Mouse (Mus musculus): ENCODE measurements around the gene Gm867. TPM values are rescaled to one million over a fixed set of nuclear protein-coding genes. Genes with fewer than 3 reads are reported as not detected.

The Gm867 gene
- polyA plus RNA-seq, 1 experiment from 2014 or later, result 0.39 TPM

- H3K36me3 ChIP-seq (ENCODE audit: insufficient read depth, low read length), result peaks cover 24% of the 10 kb centered on the region
- H3K27me3 ChIP-seq (ENCODE audit: insufficient read depth, low read length), result no peaks in the 10 kb centered on the region
- TF ChIP-seq CTCF (IDR thresholded peaks at IDR 0.05; ENCODE audit: low read depth), result no peak
- ATAC-seq (replicated peaks; ENCODE audit: low FRiP score, low read depth) (no peak), DNase-seq (ENCODE audit: low spot score) (no peak)
- H3K9me3 ChIP-seq (replicated peaks; ENCODE audit: low read length), result no peaks in the 10 kb centered on the region
- no peak overlapping the region for H3K4me2 ChIP-seq (ENCODE audit: low read length)
- H3K4me1 ChIP-seq (replicated peaks; ENCODE audit: insufficient read depth, low read length), result peaks cover 8% of the 10 kb centered on the region
- no peak overlapping the region for H3K27ac ChIP-seq
- no peak overlapping the region for H3K9ac ChIP-seq (ENCODE audit: low read depth, low read length)
- WGBS, result 56% methylated on average over 6 of the region's 6 CpGs
- H3K4me3 ChIP-seq (replicated peaks; ENCODE audit: low read depth, low read length), result no peak overlapping the region
Observed at GRCm38 (mm10) chr10:75894601-75895000, 45.9 kb downstream of the Gm867 start.

GRCm38 (mm10) chr10:75893089-75893750, 47.3 kb downstream of the Gm867 start, which contains the start of gene Derl3:
Derl3 (plus strand) TSS chr10:75893413.
- Histone ChIP-seq H3K36me3 (ENCODE audit: insufficient read depth, low read length) (peaks cover 22% of the 10 kb centered on the region), H3K4me2 (ENCODE audit: low read length) (peak within 1 kb of the TSS; percentile 85), H3K4me1 (replicated peaks; ENCODE audit: insufficient read depth, low read length) (peaks cover 13% of the 10 kb centered on the region), H3K9ac (ENCODE audit: low read depth, low read length) (peak within 1 kb of the TSS; percentile 46; the same call in 1 of the 2 replicates), H3K27me3 (ENCODE audit: insufficient read depth, low read length) (no peaks in the 10 kb centered on the region), H3K27ac (peak within 1 kb of the TSS; percentile 25; the same call in 1 of the 2 replicates), H3K9me3 (replicated peaks; ENCODE audit: low read length) (no peaks in the 10 kb centered on the region), H3K4me3 (replicated peaks; ENCODE audit: low read depth, low read length) (peak within 1 kb of the TSS; percentile 34)
- TF ChIP-seq CTCF (IDR thresholded peaks at IDR 0.05; ENCODE audit: low read depth), result no peak
- ATAC-seq (replicated peaks; ENCODE audit: low FRiP score, low read depth), result peak; percentile 99
- peak; percentile 99 for DNase-seq (ENCODE audit: low spot score)
- 2% methylated on average over 51 of the region's 51 CpGs for WGBS

DNA sequence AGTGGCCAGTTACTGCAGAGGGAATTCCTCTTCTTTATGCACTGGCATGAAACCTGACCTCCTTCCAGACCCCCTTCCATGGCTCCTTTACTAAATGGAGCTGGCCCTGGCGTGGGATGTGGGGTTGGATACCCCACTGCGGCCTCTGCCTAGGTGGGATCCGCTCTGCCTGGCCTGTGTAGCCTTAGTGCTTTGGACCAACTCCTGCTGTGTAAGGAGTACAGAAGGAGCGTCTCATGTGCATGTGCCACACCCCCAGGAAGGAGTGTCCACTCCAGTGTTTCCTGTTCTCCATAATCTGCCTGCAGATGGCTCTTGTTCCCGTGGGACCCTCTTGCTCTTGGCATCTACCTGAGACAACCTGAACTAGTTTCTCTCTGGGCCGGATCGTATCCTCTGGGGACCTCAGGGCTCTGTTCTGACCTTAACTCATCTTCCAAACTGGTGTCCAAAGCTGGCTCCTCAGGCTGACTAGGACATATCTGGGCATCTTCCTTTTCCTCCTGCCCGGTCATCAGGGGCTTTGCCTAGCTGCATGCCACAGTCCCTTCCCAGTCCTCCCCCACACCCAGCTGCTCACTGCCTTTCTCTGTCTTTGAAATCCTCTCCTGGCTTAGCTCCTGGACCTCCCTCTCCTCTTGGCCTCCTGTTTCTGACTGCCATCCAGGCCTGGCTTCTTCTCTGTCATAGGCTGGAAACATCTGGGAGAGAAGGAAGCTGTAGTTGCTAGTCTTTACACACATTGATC, 50.9 kb downstream of the Gm867 start:
- no peak overlapping the region for H3K4me2 ChIP-seq (ENCODE audit: low read length)
- no peak for ATAC-seq (replicated peaks; ENCODE audit: low FRiP score, low read depth)
- no peaks in the 10 kb centered on the region for H3K27me3 ChIP-seq (ENCODE audit: insufficient read depth, low read length)
- peaks cover 13% of the 10 kb centered on the region for H3K4me1 ChIP-seq (replicated peaks; ENCODE audit: insufficient read depth, low read length)
- H3K9me3 ChIP-seq (replicated peaks; ENCODE audit: low read length), result no peaks in the 10 kb centered on the region
- 0 out of 2 replicates have a peak overlapping the region, but pooled peaks have one; percentile 8 for H3K9ac ChIP-seq (ENCODE audit: low read depth, low read length)
- peak; percentile 49 for DNase-seq (ENCODE audit: low spot score)
- H3K4me3 ChIP-seq (replicated peaks; ENCODE audit: low read depth, low read length), result no peak overlapping the region
- no peak for TF ChIP-seq CTCF (IDR thresholded peaks at IDR 0.05; ENCODE audit: low read depth)
- H3K36me3 ChIP-seq (ENCODE audit: insufficient read depth, low read length), result no peaks in the 10 kb centered on the region
- WGBS, result 23% methylated on average over 8 of the region's 8 CpGs
- no peak overlapping the region for H3K27ac ChIP-seq

Other genes starting within 250 kb of the Gm867 start
- gene Cabin1, start 176.3 kb downstream of the Gm867 start, polyA plus RNA-seq (2015; fragmentation: Nextera tagmentation; extraction: Ambion mirVana), result 20.5 and 24.0 TPM in 2 replicates
- 183 and 188 TPM in 2 replicates for gene Ddt, start 167.3 kb downstream of the Gm867 start, polyA plus RNA-seq (2015; fragmentation: Nextera tagmentation; extraction: Ambion mirVana)
- 0.71 TPM in 1 of 2 replicates, not detected in the other for gene Gm20441, start 159.7 kb downstream of the Gm867 start, polyA plus RNA-seq (2015; fragmentation: Nextera tagmentation; extraction: Ambion mirVana)
- 76.5 and 78.3 TPM in 2 replicates for gene Gstt3, start 159.3 kb downstream of the Gm867 start, polyA plus RNA-seq (2015; fragmentation: Nextera tagmentation; extraction: Ambion mirVana)
- gene Gstt1, start 142.1 kb downstream of the Gm867 start, polyA plus RNA-seq (2015; fragmentation: Nextera tagmentation; extraction: Ambion mirVana), result 33.2 and 34.4 TPM in 2 replicates
- gene Gstt4, start 118.1 kb downstream of the Gm867 start, polyA plus RNA-seq (2015; fragmentation: Nextera tagmentation; extraction: Ambion mirVana), result not detected in 2 replicates
- 125 and 129 TPM in 2 replicates for gene Gstt2, start 103.2 kb downstream of the Gm867 start, polyA plus RNA-seq (2015; fragmentation: Nextera tagmentation; extraction: Ambion mirVana)
- gene Mif, start 80.4 kb downstream of the Gm867 start, polyA plus RNA-seq (2015; fragmentation: Nextera tagmentation; extraction: Ambion mirVana), result 1,473 and 1,501 TPM in 2 replicates
- gene Derl3, start 47.3 kb downstream of the Gm867 start, polyA plus RNA-seq (2015; fragmentation: Nextera tagmentation; extraction: Ambion mirVana), result 2.8 and 3.3 TPM in 2 replicates
- gene Smarcb1, start 19.1 kb downstream of the Gm867 start, polyA plus RNA-seq (2015; fragmentation: Nextera tagmentation; extraction: Ambion mirVana), result 149 and 168 TPM in 2 replicates
- 520 and 541 TPM in 2 replicates for gene Chchd10, start 7.5 kb downstream of the Gm867 start, polyA plus RNA-seq (2015; fragmentation: Nextera tagmentation; extraction: Ambion mirVana)
- 39.4 and 43.2 TPM in 2 replicates for gene Mmp11, start 4.2 kb downstream of the Gm867 start, polyA plus RNA-seq (2015; fragmentation: Nextera tagmentation; extraction: Ambion mirVana)
- gene Vpreb3, start 2.4 kb upstream of the Gm867 start, polyA plus RNA-seq (2015; fragmentation: Nextera tagmentation; extraction: Ambion mirVana), result 0.78 and 0.97 TPM in 2 replicates
- 0.16 TPM in 1 of 2 replicates, not detected in the other for gene Gm5134, start 13.8 kb upstream of the Gm867 start, polyA plus RNA-seq (2015; fragmentation: Nextera tagmentation; extraction: Ambion mirVana)
- 12.4 and 15.1 TPM in 2 replicates for gene Zfp280b, start 92.0 kb upstream of the Gm867 start, polyA plus RNA-seq (2015; fragmentation: Nextera tagmentation; extraction: Ambion mirVana)
- gene Slc5a4b, start 170.3 kb upstream of the Gm867 start, polyA plus RNA-seq (2015; fragmentation: Nextera tagmentation; extraction: Ambion mirVana), result 0.06 and 0.14 TPM in 2 replicates
- not detected in 2 replicates for gene Slc5a4a, start 206.8 kb upstream of the Gm867 start, polyA plus RNA-seq (2015; fragmentation: Nextera tagmentation; extraction: Ambion mirVana)